Mouse (Mus musculus): ENCODE measurements around the gene Prkch.

DNA sequence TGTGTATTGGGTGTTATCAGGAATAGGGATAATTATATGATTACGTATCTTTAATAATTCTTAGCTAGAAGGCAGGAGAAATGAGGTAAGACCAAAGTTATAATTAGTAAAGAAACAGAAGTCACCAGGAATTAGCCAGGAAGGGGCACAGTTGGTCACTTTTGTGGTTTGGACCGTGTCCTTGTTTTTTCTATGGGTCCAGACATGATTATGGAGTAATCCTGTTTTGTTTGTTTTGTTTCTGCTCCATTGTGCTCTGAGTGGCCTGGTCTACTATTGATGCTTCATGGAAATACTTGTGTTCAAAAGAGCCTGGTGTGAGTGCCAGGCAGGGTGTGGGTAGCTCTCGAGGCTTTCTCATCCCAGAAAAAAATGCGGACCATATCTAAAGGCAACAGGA lies 230.9 kb downstream of the Prkch start:
- no peak for TF ChIP-seq EP300 (IDR thresholded peaks at IDR 0.05; ENCODE audit: low read depth)
- no peak for TF ChIP-seq CTCF (IDR thresholded peaks at IDR 0.05; ENCODE audit: low read depth)
